ENCODE assay signal across 9 mouse cellular contexts in genomic region chr10:59965362-59965695, GRCm38 (mm10). TPM values are rescaled to one million over a fixed set of nuclear protein-coding genes. Genes with fewer than 3 reads are reported as not detected.
DNase-seq lines count a peak whose midpoint lies in the region; ATAC-seq and TF ChIP-seq lines count a peak whose summit lies in the region.
"Had no signal": no experiment of that assay in that cellular context is flagged by ENCODE, and none has a peak within 500 bp of the region (broad histone marks: within the 10 kb centered on the region; RNA-seq: fewer than 3 reads in every experiment).

No protein-coding gene starts in this region.

- H3K36me3 ChIP-seq in heart, adult 2 months (ENCODE audit: control insufficient read depth, insufficient read depth, low read length): no peaks in the 10 kb centered on the region
- no peaks in the 10 kb centered on the region for H3K36me3 ChIP-seq in lung, embryonic 16.5 days (ENCODE audit: control insufficient read depth, insufficient read depth, low read length)
- H3K36me3 ChIP-seq in intestine, embryonic 15.5 days: no peaks in the 10 kb centered on the region
- no peaks in the 10 kb centered on the region for H3K36me3 ChIP-seq in stomach, embryonic 14.5 days (ENCODE audit: control insufficient read depth, insufficient read depth, low read length)

- H3K4me3 ChIP-seq in heart, adult 2 months: no peak overlapping the region
- H3K4me3 ChIP-seq in lung, embryonic 16.5 days (ENCODE audit: low read length): no peak overlapping the region
- H3K4me3 ChIP-seq in intestine, embryonic 15.5 days (replicated peaks): no peak overlapping the region
- no peak overlapping the region for H3K4me3 ChIP-seq in stomach, embryonic 14.5 days (ENCODE audit: low read depth, low read length)

- peak; percentile 50; the same call in 1 of the 2 replicates for TF ChIP-seq EP300 in heart, adult 2 months (IDR thresholded peaks at IDR 0.05; ENCODE audit: insufficient read depth, low read depth, low read length)

- H3K4me2 ChIP-seq in lung, embryonic 16.5 days (ENCODE audit: low read depth, low read length): no peak overlapping the region; the same call in 1 of the 2 replicates
- H3K4me2 ChIP-seq in intestine, embryonic 15.5 days (replicated peaks): peak overlapping the region; percentile 47; the same call in 1 of the 2 replicates
- H3K4me2 ChIP-seq in stomach, embryonic 14.5 days (replicated peaks; ENCODE audit: low read depth, low read length): peak overlapping the region; percentile 34

- H3K9me3 ChIP-seq in lung, embryonic 16.5 days (ENCODE audit: control insufficient read depth, low read length): no peaks in the 10 kb centered on the region
- no peaks in the 10 kb centered on the region for H3K9me3 ChIP-seq in intestine, embryonic 15.5 days
- H3K9me3 ChIP-seq in stomach, embryonic 14.5 days (ENCODE audit: control insufficient read depth, low read depth, low read length): no peaks in the 10 kb centered on the region

- H3K27ac ChIP-seq in heart, adult 2 months: peak overlapping the region; percentile 86
- peak overlapping the region; percentile 48 for H3K27ac ChIP-seq in lung, embryonic 16.5 days (ENCODE audit: low read length)
- H3K27ac ChIP-seq in intestine, embryonic 15.5 days: peak overlapping the region; percentile 68
- peak overlapping the region; percentile 82 for H3K27ac ChIP-seq in stomach, embryonic 14.5 days (ENCODE audit: low read length)

- no peak; the same call in 1 of the 2 replicates for TF ChIP-seq POLR2A in heart, adult 2 months (IDR thresholded peaks at IDR 0.05; ENCODE audit: insufficient read depth, low read depth, low read length)

- WGBS in heart, adult 2 months: 37% methylated on average over 9 of the region's 9 CpGs
- 30% methylated on average over 9 of the region's 9 CpGs for WGBS in lung, embryonic 16.5 days
- WGBS in intestine, embryonic 15.5 days: 33% methylated on average over 9 of the region's 9 CpGs
- WGBS in stomach, embryonic 14.5 days: 29% methylated on average over 9 of the region's 9 CpGs

- no peak for DNase-seq in heart, adult 2 months
- no peak for DNase-seq in heart, postnatal 4 days
- DNase-seq in lung, postnatal 14 days: no peak
- DNase-seq in natural killer cell, adult 2 months (ENCODE audit: low spot score in 2 of 2): no peak
- no peak for DNase-seq in adrenal gland, adult 8-10 months
- DNase-seq: B cell, adult 2 months had no signal

- H3K9ac ChIP-seq in heart, adult 2 months (ENCODE audit: low read depth, low read length): peak overlapping the region; percentile 63
- peak overlapping the region; percentile 13; the same call in 1 of the 2 replicates for H3K9ac ChIP-seq in lung, embryonic 16.5 days (ENCODE audit: low read length)
- H3K9ac ChIP-seq in intestine, embryonic 15.5 days: no peak overlapping the region
- H3K9ac ChIP-seq in stomach, embryonic 14.5 days (replicated peaks; ENCODE audit: low read depth, low read length): 0 out of 2 replicates have a peak overlapping the region, but pooled peaks have one; percentile 2

- TF ChIP-seq CTCF in heart, adult 2 months (IDR thresholded peaks at IDR 0.05): no peak

- no peak for ATAC-seq in lung, embryonic 16.5 days (ENCODE audit: low read depth)
- 0 out of 2 replicates have a peak, but pooled peaks have one; percentile 4 for ATAC-seq in intestine, embryonic 15.5 days
- ATAC-seq in stomach, embryonic 14.5 days (ENCODE audit: insufficient number of reproducible peaks, insufficient read depth, low FRiP score, low read depth): no peak

- no peaks in the 10 kb centered on the region for H3K79me2 ChIP-seq in heart, adult 2 months (replicated peaks; ENCODE audit: control insufficient read depth, insufficient read depth, low read length)

- intact Hi-C loops in heart, adult 2 months (cut with DNase I): no loop called here

- H3K27me3 ChIP-seq in heart, adult 2 months (ENCODE audit: control insufficient read depth, insufficient read depth, low read length): no peaks in the 10 kb centered on the region
- H3K27me3 ChIP-seq in lung, embryonic 16.5 days (ENCODE audit: control insufficient read depth, insufficient read depth, low read depth, low read length): no peaks in the 10 kb centered on the region
- H3K27me3 ChIP-seq in intestine, embryonic 15.5 days (replicated peaks): no peaks in the 10 kb centered on the region
- H3K27me3 ChIP-seq in stomach, embryonic 14.5 days (ENCODE audit: control insufficient read depth, insufficient read depth, low read length): no peaks in the 10 kb centered on the region

- H3K4me1 ChIP-seq in heart, adult 2 months (ENCODE audit: control insufficient read depth, insufficient read depth, low read length): peaks cover 18% of the 10 kb centered on the region
- H3K4me1 ChIP-seq in lung, embryonic 16.5 days (replicated peaks; ENCODE audit: control insufficient read depth, insufficient read depth, low read length): peaks cover 30% of the 10 kb centered on the region
- H3K4me1 ChIP-seq in intestine, embryonic 15.5 days (replicated peaks): peaks cover 32% of the 10 kb centered on the region
- peaks cover 25% of the 10 kb centered on the region for H3K4me1 ChIP-seq in stomach, embryonic 14.5 days (ENCODE audit: control insufficient read depth, insufficient read depth, low read length)

RNA-seq across cellular contexts. Expression of gene Ddit4, which starts 13.7 kb away (rescaled TPM):
- 100 to 1,000 TPM in 1 of 2 experiments, 10 to 100 TPM in 1; 70.7 to 219 TPM for total RNA-seq in heart, adult 2 months (2021)
- polyA plus RNA-seq in heart, adult 2 months (2012; rRNA removed): 48.0 and 55.5 TPM in 2 replicates
- 10 to 100 TPM; 31.4 to 36.9 TPM for total RNA-seq in heart, postnatal 4 days (2021)
- polyA plus RNA-seq in lung, embryonic 16.5 days (2015; fragmentation: Nextera tagmentation; extraction: Ambion mirVana): 36.3 and 39.3 TPM in 2 replicates
- polyA plus RNA-seq in intestine, embryonic 15.5 days (2015; fragmentation: Nextera tagmentation; extraction: Ambion mirVana): 35.4 and 35.7 TPM in 2 replicates
- polyA plus RNA-seq in stomach, embryonic 14.5 days (2014; fragmentation: Nextera tagmentation; extraction: Ambion mirVana): 2.5 and 3.0 TPM in 2 replicates
- total RNA-seq in adrenal gland, adult 8-10 months (2022): 10 to 100 TPM; 27.9 to 91.5 (median 34.7) TPM

RNA-seq across cellular contexts. Expression of gene Ascc1, which starts 37.3 kb away (rescaled TPM):
- 10 to 100 TPM; 20.5 to 24.1 TPM for total RNA-seq in heart, adult 2 months (2021)
- 22.5 and 36.6 TPM in 2 replicates for polyA plus RNA-seq in heart, adult 2 months (2012; rRNA removed)
- total RNA-seq in heart, postnatal 4 days (2021): 10 to 100 TPM; 20.2 to 22.0 TPM
- 48.2 and 51.6 TPM in 2 replicates for polyA plus RNA-seq in lung, embryonic 16.5 days (2015; fragmentation: Nextera tagmentation; extraction: Ambion mirVana)
- polyA plus RNA-seq in intestine, embryonic 15.5 days (2015; fragmentation: Nextera tagmentation; extraction: Ambion mirVana): 45.2 and 45.3 TPM in 2 replicates
- polyA plus RNA-seq in stomach, embryonic 14.5 days (2014; fragmentation: Nextera tagmentation; extraction: Ambion mirVana): 44.0 and 46.6 TPM in 2 replicates
- total RNA-seq in adrenal gland, adult 8-10 months (2022): 10 to 100 TPM; 32.6 to 37.8 (median 35.5) TPM

RNA-seq across cellular contexts. Expression of gene Anapc16, which starts 37.6 kb away (rescaled TPM):
- 10 to 100 TPM; 58.6 to 70.1 TPM for total RNA-seq in heart, adult 2 months (2021)
- polyA plus RNA-seq in heart, adult 2 months (2012; rRNA removed): 90.3 and 103 TPM in 2 replicates
- 10 to 100 TPM; 70.5 to 73.5 TPM for total RNA-seq in heart, postnatal 4 days (2021)
- 103 and 104 TPM in 2 replicates for polyA plus RNA-seq in lung, embryonic 16.5 days (2015; fragmentation: Nextera tagmentation; extraction: Ambion mirVana)
- 99.9 and 101 TPM in 2 replicates for polyA plus RNA-seq in intestine, embryonic 15.5 days (2015; fragmentation: Nextera tagmentation; extraction: Ambion mirVana)
- polyA plus RNA-seq in stomach, embryonic 14.5 days (2014; fragmentation: Nextera tagmentation; extraction: Ambion mirVana): 116 and 118 TPM in 2 replicates
- 10 to 100 TPM; 73.6 to 95.8 (median 81.1) TPM for total RNA-seq in adrenal gland, adult 8-10 months (2022)
